Mouse (Mus musculus) stomach, embryonic 16.5 days (tissue): ENCODE measurements around the gene Coq7. TPM values are rescaled to one million over a fixed set of nuclear protein-coding genes. Genes with fewer than 3 reads are reported as not detected.

Experiments used
- ATAC-seq: fragments of 200-750 bp; cut with Nextera tagmentation; 2 replicates; pipeline ENCODE4 v1.8.0; 2017; ENCODE audit warnings: moderate number of reproducible peaks, moderate TSS enrichment; ENCODE audit not compliant: insufficient read depth, low FRiP score
- H3K27ac ChIP-seq: fragments of 300-500 bp; sonication (generic); 2 replicates; pipeline ENCODE4 v1.5.1; 2014; ENCODE audit warnings: low read length
- H3K27me3 ChIP-seq: fragments of 300-500 bp; sonication (generic); 2 replicates; pipeline ENCODE4 v1.6.1; 2014; ENCODE audit warnings: low read length, control low read depth, mixed read lengths; ENCODE audit not compliant: control insufficient read depth, insufficient read depth
- H3K36me3 ChIP-seq: fragments of 300-500 bp; sonication (generic); 2 replicates; pipeline ENCODE4 v1.6.1; 2014; ENCODE audit warnings: low read length; ENCODE audit not compliant: control insufficient read depth, insufficient read depth
- H3K4me1 ChIP-seq: fragments of 300-500 bp; sonication (generic); 2 replicates; pipeline ENCODE4 v1.6.1; 2014; ENCODE audit warnings: low read length, control low read depth, mixed read lengths; ENCODE audit not compliant: control insufficient read depth, insufficient read depth
- H3K4me2 ChIP-seq: fragments of 300-500 bp; sonication (generic); 2 replicates; pipeline ENCODE4 v1.6.1; 2014; ENCODE audit warnings: low read depth, low read length, mixed read lengths
- H3K4me3 ChIP-seq: fragments of 300-500 bp; sonication (generic); replicated peaks from 2 replicates; pipeline ENCODE4 v1.5.1; 2014; ENCODE audit warnings: mild to moderate bottlenecking, low read length
- H3K9ac ChIP-seq: fragments of 300-500 bp; sonication (generic); 2 replicates; pipeline ENCODE4 v1.6.1; 2014; ENCODE audit warnings: low read length
- H3K9me3 ChIP-seq: fragments of 300-500 bp; sonication (generic); replicated peaks from 2 replicates; pipeline ENCODE4 v1.6.1; 2016; ENCODE audit warnings: low read length, control low read depth; ENCODE audit not compliant: control insufficient read depth
- WGBS: fragments of 180-500 bp; shearing (Covaris S2); extraction: QIAGEN DNeasy Blood & Tissue Kit; methylation state at CpG from one replicate; pipeline ENCODE4 v1.1.7; 2014; 5-methylcytosine and 5-hydroxymethylcytosine counted together
- polyA plus RNA-seq: library from polyadenylated mRNA; unstranded; fragments of >200 nt; fragmentation: Nextera tagmentation; extraction: Ambion mirVana; gene quantifications from 2 replicates; pipeline ENCODE4 v1.2.1, GENCODE M21; 2015

The Coq7 gene
- polyA plus RNA-seq, 1 experiment from 2014 or later: 90.9 TPM

GRCm38 (mm10) chr7:118489706-118490665 is 43.2 kb downstream of the Coq7 start:
- Histone ChIP-seq H3K9ac (peak overlapping the region; percentile 99), H3K27me3 (no peaks in the 10 kb centered on the region; the same call in 1 of the 2 replicates), H3K27ac (no peak overlapping the region), H3K4me1 (peaks cover 50% of the 10 kb centered on the region), H3K4me2 (peak overlapping the region; percentile 79), H3K4me3 (peak overlapping the region; percentile 84), H3K36me3 (no peaks in the 10 kb centered on the region), H3K9me3 (no peaks in the 10 kb centered on the region)
- no peak for ATAC-seq
- WGBS: 46% methylated on average over 57 of the region's 57 CpGs

- peaks cover 50% of the 10 kb centered on the region for H3K4me1 ChIP-seq
- H3K9me3 ChIP-seq: no peaks in the 10 kb centered on the region
- ATAC-seq: no peak
- H3K27me3 ChIP-seq: no peaks in the 10 kb centered on the region; the same call in 1 of the 2 replicates
- peak overlapping the region; percentile 54; the same call in 1 of the 2 replicates for H3K27ac ChIP-seq
- H3K4me2 ChIP-seq: peak overlapping the region; percentile 79
- 35% methylated on average over 8 of the region's 8 CpGs for WGBS
- H3K36me3 ChIP-seq: no peaks in the 10 kb centered on the region
- H3K9ac ChIP-seq: peak overlapping the region; percentile 6; the same call in 1 of the 2 replicates
- H3K4me3 ChIP-seq: peak overlapping the region; percentile 7
Observed at GRCm38 (mm10) chr7:118488060-118488664, 45.0 kb downstream of the Coq7 start.

GRCm38 (mm10) chr7:118486917-118487316 is 46.2 kb downstream of the Coq7 start:
- Histone ChIP-seq H3K27me3 (no peaks in the 10 kb centered on the region; the same call in 1 of the 2 replicates), H3K36me3 (no peaks in the 10 kb centered on the region), H3K27ac (no peak overlapping the region), H3K4me1 (peaks cover 47% of the 10 kb centered on the region), H3K4me3 (no peak overlapping the region), H3K9ac (no peak overlapping the region), H3K9me3 (no peaks in the 10 kb centered on the region), H3K4me2 (no peak overlapping the region)
- ATAC-seq: no peak
- 61% methylated on average over 5 of the region's 5 CpGs for WGBS

- WGBS: 69% methylated on average over 1 of the region's 1 CpGs
- Histone ChIP-seq H3K36me3 (no peaks in the 10 kb centered on the region), H3K4me3 (no peak overlapping the region), H3K4me2 (no peak overlapping the region), H3K9me3 (no peaks in the 10 kb centered on the region), H3K9ac (no peak overlapping the region), H3K27me3 (no peaks in the 10 kb centered on the region), H3K4me1 (peaks cover 30% of the 10 kb centered on the region; the same call in 1 of the 2 replicates), H3K27ac (no peak overlapping the region)
- no peak for ATAC-seq
Observed at GRCm38 (mm10) chr7:118483996-118484395, 49.2 kb downstream of the Coq7 start.

GRCm38 (mm10) chr7:118482001-118482400 is 51.2 kb downstream of the Coq7 start:
- Histone ChIP-seq H3K9ac (no peak overlapping the region), H3K27ac (no peak overlapping the region), H3K4me2 (no peak overlapping the region), H3K9me3 (no peaks in the 10 kb centered on the region), H3K4me1 (peaks cover 13% of the 10 kb centered on the region; the same call in 1 of the 2 replicates), H3K27me3 (no peaks in the 10 kb centered on the region), H3K4me3 (no peak overlapping the region), H3K36me3 (no peaks in the 10 kb centered on the region)
- 95% methylated on average over 2 of the region's 2 CpGs for WGBS
- ATAC-seq: no peak

GRCm38 (mm10) chr7:118481047-118481810 is 51.9 kb downstream of the Coq7 start:
- 62% methylated on average over 10 of the region's 10 CpGs for WGBS

GRCm38 (mm10) chr7:118480160-118480709 is 52.9 kb downstream of the Coq7 start:
- Histone ChIP-seq H3K27ac (no peak overlapping the region), H3K9ac (no peak overlapping the region), H3K9me3 (no peaks in the 10 kb centered on the region), H3K4me3 (no peak overlapping the region), H3K4me1 (peaks cover 4% of the 10 kb centered on the region; the same call in 1 of the 2 replicates), H3K36me3 (no peaks in the 10 kb centered on the region), H3K4me2 (no peak overlapping the region), H3K27me3 (no peaks in the 10 kb centered on the region)
- ATAC-seq: no peak
- 81% methylated on average over 9 of the region's 9 CpGs for WGBS

More at GRCm38 (mm10) chr7:118481047-118481810, 51.9 kb downstream of the Coq7 start:
- no peak overlapping the region for H3K4me3 ChIP-seq
- H3K36me3 ChIP-seq: no peaks in the 10 kb centered on the region
- peaks cover 6% of the 10 kb centered on the region; the same call in 1 of the 2 replicates for H3K4me1 ChIP-seq
- H3K27me3 ChIP-seq: no peaks in the 10 kb centered on the region
- no peak for ATAC-seq
- no peak overlapping the region for H3K27ac ChIP-seq
- H3K9me3 ChIP-seq: no peaks in the 10 kb centered on the region
- no peak overlapping the region for H3K9ac ChIP-seq
- H3K4me2 ChIP-seq: no peak overlapping the region

GRCm38 (mm10) chr7:118478835-118479312 is 54.3 kb downstream of the Coq7 start:
- peaks cover 4% of the 10 kb centered on the region; the same call in 1 of the 2 replicates for H3K4me1 ChIP-seq
- H3K9ac ChIP-seq: no peak overlapping the region
- H3K4me3 ChIP-seq: no peak overlapping the region
- peak overlapping the region; percentile 1; the same call in 1 of the 2 replicates for H3K27ac ChIP-seq
- ATAC-seq: peak; percentile 56; the same call in 1 of the 2 replicates
- no peak overlapping the region for H3K4me2 ChIP-seq
- no peaks in the 10 kb centered on the region for H3K27me3 ChIP-seq
- H3K9me3 ChIP-seq: no peaks in the 10 kb centered on the region
- no peaks in the 10 kb centered on the region for H3K36me3 ChIP-seq
- 23% methylated on average over 3 of the region's 3 CpGs for WGBS
